In genomic region chr2:172547116-172547515, GRCm38 (mm10) we compare ENCODE assay signal across 9 mouse cellular contexts. TPM values are rescaled to one million over a fixed set of nuclear protein-coding genes. Genes with fewer than 3 reads are reported as not detected.
DNase-seq lines count a peak whose midpoint lies in the region; ATAC-seq and TF ChIP-seq lines count a peak whose summit lies in the region.
"Had no signal": no experiment of that assay in that cellular context is flagged by ENCODE, and none has a peak within 500 bp of the region (broad histone marks: within the 10 kb centered on the region; RNA-seq: fewer than 3 reads in every experiment).

No protein-coding gene starts in this region.

- H3K27ac ChIP-seq in hindbrain, embryonic 10.5 days, result no peak overlapping the region
- H3K27ac ChIP-seq in hindbrain, embryonic 16.5 days (ENCODE audit: low read depth, low read length), result no peak overlapping the region
- no peak overlapping the region for H3K27ac ChIP-seq in embryonic facial prominence, embryonic 12.5 days
- no peak overlapping the region for H3K27ac ChIP-seq in intestine, postnatal 0 days (ENCODE audit: low read depth, low read length)
- no peak overlapping the region for H3K27ac ChIP-seq in lung, embryonic 16.5 days (ENCODE audit: low read length)

- H3K4me2 ChIP-seq in hindbrain, embryonic 16.5 days (ENCODE audit: low read length), result no peak overlapping the region
- H3K4me2 ChIP-seq in embryonic facial prominence, embryonic 12.5 days (replicated peaks), result peak overlapping the region; percentile 42
- H3K4me2 ChIP-seq in intestine, postnatal 0 days (replicated peaks; ENCODE audit: low read depth), result peak overlapping the region; percentile 46
- peak overlapping the region; percentile 28 for H3K4me2 ChIP-seq in lung, embryonic 16.5 days (ENCODE audit: low read depth, low read length)

- no peaks in the 10 kb centered on the region for H3K36me3 ChIP-seq in hindbrain, embryonic 10.5 days
- H3K36me3 ChIP-seq in hindbrain, embryonic 16.5 days (ENCODE audit: control insufficient read depth, insufficient read depth, low read length), result no peaks in the 10 kb centered on the region
- no peaks in the 10 kb centered on the region for H3K36me3 ChIP-seq in embryonic facial prominence, embryonic 12.5 days
- no peaks in the 10 kb centered on the region for H3K36me3 ChIP-seq in intestine, postnatal 0 days (ENCODE audit: control insufficient read depth, insufficient read depth)
- H3K36me3 ChIP-seq in lung, embryonic 16.5 days (ENCODE audit: control insufficient read depth, insufficient read depth, low read length), result no peaks in the 10 kb centered on the region

- no peak for ATAC-seq in hindbrain, embryonic 16.5 days
- no peak for ATAC-seq in embryonic facial prominence, embryonic 12.5 days (ENCODE audit: insufficient number of reproducible peaks, insufficient read depth, low FRiP score, low TSS enrichment)
- peak; percentile 61; the same call in 1 of the 2 replicates for ATAC-seq in intestine, postnatal 0 days
- ATAC-seq in lung, embryonic 16.5 days (ENCODE audit: low read depth), result peak; percentile 61; the same call in 1 of the 2 replicates

- H3K9ac ChIP-seq in hindbrain, embryonic 16.5 days (ENCODE audit: low read depth, low read length), result no peak overlapping the region
- H3K9ac ChIP-seq in embryonic facial prominence, embryonic 12.5 days, result no peak overlapping the region
- H3K9ac ChIP-seq in intestine, postnatal 0 days (ENCODE audit: low read depth, low read length), result no peak overlapping the region
- no peak overlapping the region for H3K9ac ChIP-seq in lung, embryonic 16.5 days (ENCODE audit: low read length)

- no peaks in the 10 kb centered on the region for H3K9me3 ChIP-seq in hindbrain, embryonic 10.5 days
- no peaks in the 10 kb centered on the region for H3K9me3 ChIP-seq in hindbrain, embryonic 16.5 days (ENCODE audit: control insufficient read depth, low read length)
- no peaks in the 10 kb centered on the region for H3K9me3 ChIP-seq in embryonic facial prominence, embryonic 12.5 days
- H3K9me3 ChIP-seq in intestine, postnatal 0 days (ENCODE audit: control insufficient read depth), result no peaks in the 10 kb centered on the region
- no peaks in the 10 kb centered on the region for H3K9me3 ChIP-seq in lung, embryonic 16.5 days (ENCODE audit: control insufficient read depth, low read length)

- peak; percentile 73 for TF ChIP-seq CTCF in intestine, postnatal 0 days (IDR thresholded peaks at IDR 0.05; ENCODE audit: low read depth)

- H3K27me3 ChIP-seq in hindbrain, embryonic 10.5 days (ENCODE audit: insufficient read depth, poor library complexity, severe bottlenecking), result peaks cover 100% of the 10 kb centered on the region
- H3K27me3 ChIP-seq in hindbrain, embryonic 16.5 days (replicated peaks; ENCODE audit: control insufficient read depth, insufficient read depth, low read length), result peaks cover 69% of the 10 kb centered on the region
- peaks cover 85% of the 10 kb centered on the region for H3K27me3 ChIP-seq in embryonic facial prominence, embryonic 12.5 days
- peaks cover 85% of the 10 kb centered on the region for H3K27me3 ChIP-seq in intestine, postnatal 0 days (replicated peaks; ENCODE audit: control insufficient read depth, insufficient read depth, low read length)
- peaks cover 88% of the 10 kb centered on the region for H3K27me3 ChIP-seq in lung, embryonic 16.5 days (ENCODE audit: control insufficient read depth, insufficient read depth, low read depth, low read length)

- H3K4me3 ChIP-seq in hindbrain, embryonic 10.5 days, result peak overlapping the region; percentile 29; the same call in 1 of the 2 replicates
- H3K4me3 ChIP-seq in hindbrain, embryonic 16.5 days (ENCODE audit: low read length), result no peak overlapping the region; the same call in 1 of the 2 replicates
- H3K4me3 ChIP-seq in embryonic facial prominence, embryonic 12.5 days, result peak overlapping the region; percentile 17; the same call in 1 of the 2 replicates
- H3K4me3 ChIP-seq in intestine, postnatal 0 days (ENCODE audit: low read depth, low read length), result peak overlapping the region; percentile 12; the same call in 1 of the 2 replicates
- H3K4me3 ChIP-seq in lung, embryonic 16.5 days (ENCODE audit: low read length), result 0 out of 2 replicates have a peak overlapping the region, but pooled peaks have one; percentile 13

- peaks cover 66% of the 10 kb centered on the region for H3K4me1 ChIP-seq in hindbrain, embryonic 10.5 days (replicated peaks)
- H3K4me1 ChIP-seq in hindbrain, embryonic 16.5 days (ENCODE audit: control insufficient read depth, insufficient read depth, low read depth, low read length), result peaks cover 7% of the 10 kb centered on the region
- peaks cover 44% of the 10 kb centered on the region for H3K4me1 ChIP-seq in embryonic facial prominence, embryonic 12.5 days
- H3K4me1 ChIP-seq in intestine, postnatal 0 days (replicated peaks; ENCODE audit: control insufficient read depth, insufficient read depth, low read length), result no peaks in the 10 kb centered on the region; the same call in 1 of the 2 replicates
- H3K4me1 ChIP-seq in lung, embryonic 16.5 days (replicated peaks; ENCODE audit: control insufficient read depth, insufficient read depth, low read length), result peaks cover 31% of the 10 kb centered on the region

- WGBS in hindbrain, embryonic 10.5 days, result under 1% methylated on average over 21 of the region's 21 CpGs
- WGBS in hindbrain, embryonic 16.5 days, result under 1% methylated on average over 21 of the region's 21 CpGs
- WGBS in embryonic facial prominence, embryonic 12.5 days, result under 1% methylated on average over 21 of the region's 21 CpGs
- WGBS in intestine, postnatal 0 days, result under 1% methylated on average over 21 of the region's 21 CpGs
- WGBS in lung, embryonic 16.5 days, result under 1% methylated on average over 21 of the region's 21 CpGs

- DNase-seq in hindbrain, embryonic 10.5 days (ENCODE audit: low spot score), result peak; percentile 67
- peak; percentile 35 for DNase-seq in thymus, postnatal 25 days
- DNase-seq in ovary, adult 18-20 months (ENCODE audit: low spot score), result no peak
- no peak for DNase-seq in right cerebral cortex, adult 18-20 months

RNA-seq across cellular contexts. Expression of gene Tfap2c, which starts 2.3 kb away (rescaled TPM):
- 3.3 and 5.5 TPM in 2 replicates for polyA plus RNA-seq in hindbrain, embryonic 10.5 days (2016; fragmentation: Nextera tagmentation; extraction: Ambion mirVana)
- polyA plus RNA-seq in hindbrain, embryonic 16.5 days (2015; fragmentation: Nextera tagmentation; extraction: Ambion mirVana), result 0.11 and 0.80 TPM in 2 replicates
- 15.4 and 16.0 TPM in 2 replicates for polyA plus RNA-seq in embryonic facial prominence, embryonic 12.5 days (2016; fragmentation: Nextera tagmentation; extraction: Ambion mirVana)
- polyA plus RNA-seq in intestine, postnatal 0 days (2015; fragmentation: Nextera tagmentation; extraction: Ambion mirVana), result not detected in 2 replicates
- 0.25 and 0.47 TPM in 2 replicates for polyA plus RNA-seq in lung, embryonic 16.5 days (2015; fragmentation: Nextera tagmentation; extraction: Ambion mirVana)
- polyA plus RNA-seq: liver, embryonic 16.5 days had no signal

Comparison
In these comparisons a context has a peak if more than half of its experiments do, and no peak if none do; other contexts are left out.
1. DNase-seq: peak in hindbrain, embryonic 10.5 days (single experiment) and thymus, postnatal 25 days (single experiment); none in ovary, adult 18-20 months (single experiment) and right cerebral cortex, adult 18-20 months (single experiment).
2. ATAC-seq: peak in intestine, postnatal 0 days (single experiment) and lung, embryonic 16.5 days (single experiment); none in hindbrain, embryonic 16.5 days (single experiment) and embryonic facial prominence, embryonic 12.5 days (single experiment).